Mouse (Mus musculus) kidney, adult 8-10 months (tissue): ENCODE measurements around the gene Rad51b.

Experiments used
- DNase-seq, 2 experiments: peaks; one replicate each; pipeline ENCODE4 v3.0.0; 2022

The Rad51b gene

DNA sequence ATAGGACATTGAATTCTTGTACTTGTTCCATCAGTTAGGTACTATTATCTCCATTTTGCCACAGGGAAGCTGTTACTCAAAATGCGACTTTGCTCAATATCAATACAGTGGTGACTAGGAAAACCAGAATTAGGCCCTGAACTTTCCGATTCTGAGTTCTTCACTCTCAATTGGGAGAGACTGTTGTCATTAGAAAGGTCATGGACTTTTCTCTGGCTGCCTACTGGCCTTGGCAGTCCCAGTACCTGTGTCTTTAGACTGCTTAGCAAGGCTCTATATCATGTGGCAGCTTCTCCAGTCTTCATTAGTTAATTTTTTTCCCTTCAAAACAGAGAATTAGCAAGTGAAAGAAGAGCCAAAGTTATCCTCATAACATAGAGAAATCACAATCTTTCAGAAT, 288.3 kb downstream of the Rad51b start:
- DNase-seq = no peak

DNA sequence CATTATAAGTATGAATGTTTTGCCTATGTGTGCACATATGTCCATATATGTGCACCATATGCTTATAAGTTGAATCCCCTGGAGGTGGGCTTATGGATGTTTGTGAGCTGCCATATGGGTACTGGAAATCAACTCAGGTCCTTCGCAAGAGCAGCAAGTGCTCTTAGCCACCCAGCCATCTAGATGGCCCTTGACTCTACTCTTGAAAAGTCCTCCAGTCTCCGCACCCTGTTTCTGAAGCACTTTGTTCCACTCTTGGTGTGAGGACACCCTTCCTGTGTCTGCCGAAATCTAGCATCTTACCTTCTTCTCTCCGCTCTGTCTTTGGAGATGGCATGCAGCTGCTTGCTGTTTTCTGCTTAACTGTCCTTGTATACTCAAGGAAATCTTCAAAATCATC, 291.7 kb downstream of the Rad51b start:
- no peak for DNase-seq

DNA sequence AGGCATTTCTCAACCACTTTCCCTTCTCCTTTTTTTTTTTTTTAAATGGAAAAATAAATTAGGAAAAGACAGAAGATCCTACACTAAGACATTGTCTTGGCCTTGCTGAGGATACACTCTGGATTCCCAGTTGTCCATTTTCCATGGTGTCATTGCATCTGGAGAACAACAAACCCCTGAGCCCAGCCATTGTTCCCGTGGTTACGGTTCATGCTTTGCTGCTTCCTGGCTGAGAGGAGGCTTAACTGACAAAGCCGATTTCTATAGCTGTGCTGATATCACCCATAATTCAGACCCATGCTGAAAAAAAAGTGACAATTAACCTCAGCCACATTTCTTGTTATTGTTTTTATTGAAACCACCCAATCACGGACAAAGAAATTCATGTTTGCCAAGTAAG, 295.1 kb downstream of the Rad51b start:
- no peak for DNase-seq

DNA sequence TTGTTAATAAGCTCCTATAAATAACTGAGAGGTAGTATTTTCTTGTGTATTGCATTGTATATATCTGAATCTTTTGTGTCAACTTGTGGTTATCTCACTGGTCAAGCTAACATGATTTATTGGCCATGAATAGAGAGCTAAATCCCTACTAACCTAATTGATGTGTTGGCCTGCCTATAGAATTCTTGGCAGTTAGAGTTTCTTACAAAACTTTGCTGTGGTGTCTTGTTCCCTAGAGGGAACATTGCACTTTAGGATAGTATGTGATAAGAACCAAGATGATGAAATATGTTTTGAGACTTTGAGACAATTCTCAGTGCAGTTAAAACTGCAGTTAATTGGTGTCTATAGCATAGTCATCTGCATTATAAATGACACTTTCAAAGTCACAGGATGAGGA, 299.8 kb downstream of the Rad51b start:
- no peak for DNase-seq

DNA sequence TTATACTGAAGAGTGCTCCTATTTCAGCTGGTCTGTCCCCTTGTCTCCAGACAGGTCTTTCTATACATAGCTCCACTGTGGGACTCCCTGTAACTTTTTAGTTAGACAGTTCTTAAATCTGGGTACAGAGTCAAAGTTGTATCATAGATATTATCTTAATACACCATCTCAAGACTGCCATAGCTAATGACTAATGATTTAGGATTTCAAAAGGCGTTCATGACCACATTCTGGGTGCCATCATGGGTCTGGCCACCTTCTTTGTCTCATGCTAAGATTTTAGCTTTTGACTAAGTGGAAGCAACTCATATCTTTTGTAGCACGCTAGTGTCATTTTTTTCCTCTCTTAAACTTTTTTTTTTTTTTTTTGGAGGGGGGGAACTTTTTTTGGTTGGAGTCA, 300.3 kb downstream of the Rad51b start:
- DNase-seq = no peak

DNA sequence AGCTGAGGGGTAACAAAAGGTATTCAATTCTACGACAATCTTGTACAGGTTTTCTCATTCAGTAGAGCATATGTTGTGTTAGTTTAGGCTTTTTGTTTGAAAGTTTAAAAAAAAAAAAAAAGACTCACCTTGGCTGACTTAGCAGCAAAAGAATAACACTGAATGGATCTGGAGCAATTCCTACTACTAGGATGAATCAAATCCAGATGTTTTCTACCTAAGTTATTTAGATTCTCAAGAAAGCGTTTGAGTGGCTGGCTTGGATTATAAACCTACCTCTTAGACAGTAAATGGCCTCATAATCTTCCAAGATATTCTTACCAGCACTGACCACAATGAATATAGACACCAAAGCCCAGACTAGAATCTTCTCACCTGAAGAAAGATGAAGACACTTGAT, 300.7 kb downstream of the Rad51b start:
- no peak for DNase-seq

DNA sequence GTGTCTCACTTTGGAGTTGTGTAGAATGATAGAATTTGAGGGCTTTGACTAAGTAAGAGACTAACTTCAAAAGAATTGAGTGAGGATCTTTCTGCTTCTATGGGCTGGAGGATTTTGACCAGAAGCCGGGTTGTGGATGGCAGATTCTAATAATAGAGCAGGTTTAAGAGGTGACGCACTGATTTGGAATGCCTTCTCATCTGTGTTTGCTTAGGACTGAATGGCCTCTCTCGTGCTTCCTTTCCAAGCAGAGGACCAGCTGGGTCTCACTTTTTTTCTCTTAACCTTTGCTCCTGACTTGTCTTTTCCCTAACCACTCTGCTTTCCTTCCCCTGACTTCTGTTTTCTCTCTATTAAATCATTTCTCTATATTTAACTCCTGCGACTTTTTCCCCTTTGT, 301.4 kb downstream of the Rad51b start:
- DNase-seq = peak; percentile 17 to 51

DNA sequence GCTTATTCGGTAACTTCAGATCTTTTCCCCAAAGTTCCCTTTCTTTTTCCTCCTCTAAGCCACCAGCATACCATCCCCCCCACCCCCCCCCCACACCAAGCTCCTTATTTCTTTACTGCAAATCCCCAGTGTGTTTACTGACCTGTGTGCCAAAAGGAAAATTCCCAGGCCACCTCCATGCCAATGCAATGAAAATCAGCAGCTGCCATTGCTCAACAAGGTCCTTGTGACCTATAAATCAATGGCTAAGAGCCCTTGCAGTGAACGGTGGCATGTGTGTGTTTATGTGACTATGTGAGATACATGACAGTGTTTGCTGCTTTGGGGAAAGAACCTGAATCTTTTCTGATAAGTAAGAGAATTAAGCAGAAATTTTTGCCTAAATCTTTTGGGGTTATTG, 301.8 kb downstream of the Rad51b start:
- DNase-seq = peak; percentile 23 to 58

DNA sequence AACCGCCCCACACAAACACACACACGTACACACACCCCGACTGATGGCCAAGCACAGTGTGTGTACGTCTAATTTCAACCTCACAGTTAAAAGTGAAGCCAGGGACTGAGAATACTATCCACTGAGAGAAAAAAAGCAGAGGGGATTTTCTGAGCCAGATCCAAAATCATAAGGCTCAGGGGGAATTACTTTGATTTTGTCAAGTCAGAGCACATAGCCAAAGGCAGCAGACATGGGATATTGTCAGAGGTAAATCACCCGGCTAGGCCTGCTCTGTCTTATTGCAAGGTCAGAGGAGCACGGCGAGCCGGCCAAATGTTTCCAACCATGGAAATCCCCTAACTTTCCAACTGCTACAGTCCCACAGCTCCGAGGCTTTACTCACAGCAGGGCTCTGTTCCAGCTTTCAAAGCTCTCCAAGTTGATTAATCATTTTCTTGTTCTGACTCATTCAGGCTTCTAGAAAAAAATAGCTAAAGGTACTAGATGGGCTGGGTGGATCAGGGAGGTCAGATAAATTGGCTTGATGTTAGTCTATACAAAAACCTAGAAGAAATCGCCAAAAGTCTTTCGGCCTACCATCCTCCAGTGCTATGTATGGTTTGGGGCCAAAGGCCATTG, 303.2 kb downstream of the Rad51b start:
- DNase-seq = peak; percentile 90 to 95

DNA sequence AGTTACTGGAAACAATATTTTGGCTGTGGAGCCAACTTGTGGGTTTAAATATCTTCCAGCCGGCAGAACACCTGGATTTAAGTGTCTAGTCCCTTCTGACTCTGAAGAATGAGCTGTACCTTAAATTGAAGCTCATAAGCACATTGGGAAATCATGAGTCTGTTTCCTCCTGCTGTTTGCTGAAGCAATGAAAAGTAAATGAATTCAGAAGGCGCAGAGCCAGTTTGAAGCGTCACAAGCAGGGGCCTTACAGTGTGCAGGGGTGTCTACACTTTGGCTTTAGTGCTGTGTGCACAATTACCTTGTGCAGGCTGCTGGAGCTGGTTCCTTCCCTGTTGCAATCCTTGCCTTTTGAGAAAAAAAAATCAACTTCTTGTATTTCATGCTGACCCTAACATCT, 305.6 kb downstream of the Rad51b start:
- no peak for DNase-seq

DNA sequence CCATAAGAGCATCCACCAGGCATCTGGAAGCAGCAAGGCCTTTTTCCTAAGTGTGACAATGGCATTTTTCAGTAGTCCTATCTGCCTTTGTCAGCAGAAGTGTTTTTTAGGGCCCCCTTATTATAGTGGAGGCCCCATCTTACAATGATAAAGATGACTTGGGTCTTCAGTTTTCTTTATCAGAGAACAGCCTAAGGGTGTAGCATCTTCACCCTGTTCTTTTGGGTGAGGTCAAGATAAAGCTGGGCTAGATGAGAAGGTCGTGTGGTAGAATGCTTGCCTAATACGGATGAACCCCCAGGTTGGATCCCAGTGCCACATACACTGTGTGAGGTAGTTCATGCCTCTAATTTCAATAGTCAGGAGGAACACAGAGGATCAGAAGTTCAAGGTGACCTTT, 307.8 kb downstream of the Rad51b start:
- no peak for DNase-seq

DNA sequence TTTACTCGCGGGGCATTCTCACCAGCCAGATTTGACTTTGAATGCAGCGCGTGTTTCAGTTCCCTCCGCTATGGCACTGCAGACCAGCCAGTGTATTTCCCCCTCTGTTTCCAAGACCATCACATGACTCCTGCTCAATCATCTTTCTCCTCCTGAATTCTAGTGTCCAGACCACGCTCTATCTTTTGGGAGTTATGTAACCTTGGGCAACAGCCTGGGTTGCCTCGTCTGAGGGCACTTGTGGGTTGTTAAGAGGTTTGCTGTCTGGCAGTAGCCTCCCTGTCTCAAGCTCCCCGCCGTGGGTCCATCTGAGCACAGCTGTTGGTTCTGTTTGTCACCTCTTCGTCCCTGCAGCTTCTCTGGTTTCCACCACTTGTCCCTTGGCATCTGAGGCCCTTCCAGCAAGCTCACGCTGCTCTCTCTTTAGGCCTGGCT, 309.1 kb downstream of the Rad51b start:
- no peak for DNase-seq

DNA sequence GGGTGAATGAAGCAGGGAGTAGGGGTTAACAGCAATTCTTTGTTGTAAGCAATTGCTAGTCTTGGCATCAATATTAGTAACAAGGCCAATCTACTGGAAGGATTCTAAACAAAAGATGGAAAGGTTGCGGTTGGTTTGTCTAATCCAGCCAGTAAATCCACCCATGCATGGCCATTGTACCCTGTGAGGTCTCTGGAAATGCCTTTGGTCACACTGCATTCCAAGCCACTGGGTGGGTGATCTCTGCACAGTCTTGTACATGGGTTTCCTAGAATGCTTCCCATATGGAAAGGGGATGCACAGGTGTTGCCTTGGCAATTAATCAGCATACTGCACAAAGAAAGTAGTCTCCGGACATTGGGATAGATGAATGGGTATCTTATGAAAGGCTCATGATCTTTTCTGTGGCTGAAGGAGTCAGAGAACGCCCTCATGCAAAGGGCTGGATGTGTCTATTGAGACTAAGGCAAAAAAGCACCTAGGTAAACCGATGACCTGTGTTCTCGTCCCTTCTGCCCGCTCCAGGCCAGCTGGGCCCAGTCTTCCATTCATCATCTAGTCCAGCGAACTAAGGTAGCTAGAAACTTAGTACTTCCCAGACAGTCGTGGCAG, 312.4 kb downstream of the Rad51b start:
- DNase-seq = no peak

DNA sequence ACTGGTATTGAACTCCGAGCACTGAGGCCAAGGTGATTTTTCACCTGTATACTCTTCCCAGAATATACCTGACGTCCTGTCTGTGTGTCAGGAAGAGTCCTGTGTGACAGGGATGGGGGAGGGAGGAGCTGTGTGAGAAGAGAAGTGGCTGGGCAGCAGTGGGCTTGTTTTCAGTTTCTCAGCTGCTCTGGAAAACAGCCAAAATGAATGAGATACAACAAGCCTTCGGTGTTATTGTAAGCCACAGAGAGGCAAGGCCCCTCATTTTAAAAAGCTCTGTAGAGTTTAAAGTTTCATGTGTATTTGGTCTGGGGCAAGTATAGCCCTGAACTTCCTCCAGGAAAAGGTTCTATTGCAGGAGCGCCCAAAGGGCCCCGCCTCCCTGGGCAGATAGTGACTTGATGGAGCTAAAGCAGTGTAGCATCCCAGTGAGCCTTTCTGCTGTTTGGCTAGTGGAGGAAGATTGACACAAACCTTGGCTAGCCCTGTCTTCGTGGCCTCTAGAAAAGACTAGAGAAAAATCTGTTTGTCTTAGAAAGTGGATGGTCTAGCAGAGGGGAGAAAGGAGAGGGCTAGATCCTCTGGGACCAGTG, 313.5 kb downstream of the Rad51b start:
- no peak for DNase-seq

DNA sequence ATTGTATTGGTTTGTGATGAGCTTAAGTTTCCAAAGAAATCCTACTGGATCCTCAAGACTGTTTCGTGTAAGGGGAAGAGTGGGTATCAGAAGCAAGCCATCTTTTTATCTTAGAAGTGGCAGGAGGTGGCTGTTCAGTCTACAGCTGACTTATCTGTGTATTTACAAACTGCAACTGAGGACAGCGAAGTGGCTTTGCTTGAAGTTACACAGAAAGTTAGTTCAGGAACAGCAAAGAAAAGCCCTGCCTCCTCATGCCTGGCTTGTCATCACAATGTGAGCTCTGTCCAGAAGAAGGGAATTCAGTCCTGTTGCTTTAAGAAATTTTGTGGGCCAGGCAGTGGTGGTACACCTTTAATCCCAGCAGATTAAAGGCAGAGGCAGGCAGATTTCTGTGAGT, 314.6 kb downstream of the Rad51b start:
- DNase-seq = no peak

DNA sequence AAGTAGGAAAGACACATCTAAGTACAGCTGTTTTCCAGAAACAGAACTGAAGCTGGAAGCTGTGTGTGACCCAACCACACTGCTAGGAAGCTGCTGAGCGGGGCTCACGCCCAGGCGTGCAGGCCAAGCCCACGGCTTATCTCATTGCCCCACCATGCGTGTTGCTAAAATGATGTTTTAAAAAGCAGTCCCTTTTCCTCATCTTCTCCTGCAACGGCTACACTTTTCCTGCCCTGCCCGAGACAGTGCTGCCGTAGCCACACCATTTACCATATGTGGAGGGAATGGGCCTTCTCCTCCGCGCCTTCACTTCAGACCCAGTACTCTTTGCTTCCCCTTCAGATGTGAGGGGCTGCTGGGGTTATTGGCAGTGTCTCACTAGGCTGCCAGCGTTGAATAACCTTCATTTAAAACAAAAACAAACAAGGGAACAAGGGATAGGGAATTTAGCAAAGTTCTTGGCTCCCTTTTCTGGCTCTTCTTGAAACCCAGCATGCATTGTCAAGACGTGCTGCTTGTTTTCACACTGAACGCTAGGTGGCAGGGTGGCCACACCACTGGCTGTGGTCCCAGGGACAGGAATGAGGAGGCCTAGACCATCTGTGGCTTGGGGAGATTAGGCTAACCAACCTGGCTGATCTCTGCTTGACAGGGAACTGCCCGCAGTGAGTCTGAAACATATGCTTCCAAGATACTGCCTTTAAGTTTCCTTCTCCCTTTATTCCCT, 315.4 kb downstream of the Rad51b start:
- DNase-seq = peak; percentile 75 to 80

DNA sequence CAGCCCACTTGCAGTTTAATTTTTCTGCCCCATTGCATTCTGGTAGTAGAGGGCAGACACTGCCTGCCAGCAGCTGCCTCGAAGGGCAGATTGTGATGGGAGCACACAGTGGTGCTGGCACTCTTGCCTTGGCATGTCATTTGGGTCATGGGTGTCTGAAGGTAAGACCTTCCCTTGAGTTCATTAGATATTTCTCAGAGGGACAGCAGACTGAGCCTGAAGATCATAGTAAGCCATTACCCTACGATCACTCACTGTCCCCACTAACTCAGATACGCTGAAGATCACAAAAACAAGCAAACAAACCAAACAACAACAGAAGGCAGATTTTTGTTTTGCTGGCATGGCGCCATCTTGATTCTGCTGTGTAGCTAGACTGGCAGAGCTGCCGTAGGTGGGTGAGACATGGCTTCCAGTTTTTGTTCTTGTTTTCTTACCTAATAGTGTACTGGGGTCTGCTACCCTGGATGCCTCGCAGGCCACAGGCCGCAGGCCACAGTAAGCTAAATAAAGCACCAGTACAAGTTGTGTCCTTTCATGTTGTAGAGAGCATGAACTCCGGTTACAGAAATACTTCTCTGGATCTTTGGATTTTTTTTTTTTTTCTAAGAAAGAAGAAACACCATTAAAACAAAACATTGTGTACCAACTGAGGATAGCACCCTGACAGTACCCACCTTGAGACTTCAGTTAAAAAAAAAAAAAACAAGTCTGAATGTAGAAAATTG, 316.1 kb downstream of the Rad51b start:
- DNase-seq = peak in 1 of 2 experiments; percentile 16

DNA sequence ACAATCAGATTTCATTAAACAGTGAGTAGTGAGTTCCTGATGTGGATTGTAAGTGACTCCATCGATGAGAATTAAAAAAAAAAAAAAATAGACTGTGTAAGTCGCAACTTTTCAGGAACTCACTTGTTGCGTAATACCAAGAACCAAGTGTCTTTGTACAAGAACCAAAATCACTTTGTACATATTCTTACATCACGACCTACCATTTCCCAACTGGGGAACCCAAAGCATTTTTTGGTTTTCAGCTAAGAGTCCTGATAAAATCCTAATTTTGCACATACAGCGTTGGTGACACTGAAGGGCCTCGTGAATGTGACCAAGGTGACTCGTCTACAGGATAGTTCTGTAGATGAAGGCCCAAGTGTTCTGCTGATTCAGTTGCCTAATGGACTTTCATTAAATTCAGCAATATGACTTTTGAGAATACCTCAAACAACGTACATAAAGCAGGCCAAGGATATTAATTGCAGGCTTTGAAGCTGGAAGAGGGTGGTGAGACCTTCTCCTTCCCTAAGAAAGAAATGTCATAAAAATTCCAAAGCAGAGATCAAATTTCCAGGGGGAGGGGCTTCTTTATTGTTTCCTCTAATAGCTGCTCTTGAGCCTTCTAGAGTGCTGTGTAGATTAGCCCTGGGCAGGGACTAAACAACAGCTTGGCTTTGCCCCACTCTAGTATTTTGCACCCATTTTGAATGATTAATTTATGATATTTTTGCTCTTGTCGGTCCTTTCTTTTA, 316.9 kb downstream of the Rad51b start:
- no peak for DNase-seq

DNA sequence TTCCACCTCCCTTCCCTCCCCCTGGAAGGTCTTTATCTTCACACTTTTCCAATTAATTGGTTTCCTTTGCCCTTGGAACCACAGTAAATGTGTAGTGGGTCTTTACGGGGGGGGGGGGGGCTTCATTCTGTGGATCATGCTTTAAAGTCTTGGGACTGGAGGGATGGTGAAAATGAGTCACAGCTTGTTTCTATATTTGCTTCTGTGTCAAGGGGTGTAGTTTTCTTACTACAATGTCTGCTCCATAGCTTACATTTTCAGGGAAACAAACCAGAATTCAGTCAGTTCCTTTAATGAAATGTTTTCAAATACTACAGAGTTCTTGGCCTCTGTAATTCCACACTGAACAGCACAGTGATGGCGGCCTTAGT, 317.5 kb downstream of the Rad51b start:
- DNase-seq = no peak

DNA sequence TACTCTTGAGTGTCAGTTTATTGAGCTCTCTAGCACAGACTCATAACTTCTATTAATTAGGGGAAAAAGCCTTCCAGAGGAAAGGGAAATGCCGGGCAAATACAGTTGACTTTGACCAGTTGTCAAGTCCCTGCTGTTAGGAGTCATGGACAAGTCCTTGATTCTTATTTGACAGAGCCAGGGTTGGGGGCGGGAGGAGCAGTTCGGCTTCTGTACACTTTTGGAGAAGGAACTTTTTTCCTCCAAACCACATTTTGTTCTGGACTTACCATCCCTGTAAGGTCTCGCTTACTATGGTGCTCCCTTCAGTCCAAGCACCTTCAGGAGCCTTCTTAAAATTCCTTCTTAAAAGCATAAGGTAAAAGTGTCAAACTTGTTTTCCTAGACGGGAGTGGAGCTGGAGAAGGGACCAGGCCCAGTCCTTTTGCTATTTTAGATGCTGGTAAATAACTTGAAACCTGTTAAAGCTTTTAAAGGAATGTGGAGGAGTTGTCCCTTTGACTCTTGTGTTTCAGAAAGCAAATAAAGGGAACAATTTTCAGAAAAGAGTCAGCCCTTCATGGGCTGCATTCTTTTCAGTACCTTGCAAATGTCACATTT, 318.7 kb downstream of the Rad51b start:
- DNase-seq = no peak

DNA sequence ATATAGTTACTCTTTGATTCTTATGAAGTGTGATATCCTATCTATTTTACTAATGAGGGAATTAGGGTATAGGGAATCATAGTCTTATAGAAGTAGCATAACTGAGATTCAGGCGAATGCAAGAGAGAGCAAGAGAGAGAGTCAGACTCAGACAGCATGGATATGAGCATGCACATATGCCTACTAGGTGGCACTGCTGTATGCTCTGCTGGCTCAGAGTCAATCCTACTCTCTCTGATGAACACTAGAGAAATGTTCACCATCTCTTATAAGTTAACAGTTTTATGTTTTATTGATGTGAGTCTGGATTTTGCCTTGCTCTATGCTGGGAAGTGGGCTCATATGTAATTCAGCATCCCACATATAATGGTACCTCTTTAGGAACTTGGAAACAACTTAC, 321.9 kb downstream of the Rad51b start:
- no peak for DNase-seq

DNA sequence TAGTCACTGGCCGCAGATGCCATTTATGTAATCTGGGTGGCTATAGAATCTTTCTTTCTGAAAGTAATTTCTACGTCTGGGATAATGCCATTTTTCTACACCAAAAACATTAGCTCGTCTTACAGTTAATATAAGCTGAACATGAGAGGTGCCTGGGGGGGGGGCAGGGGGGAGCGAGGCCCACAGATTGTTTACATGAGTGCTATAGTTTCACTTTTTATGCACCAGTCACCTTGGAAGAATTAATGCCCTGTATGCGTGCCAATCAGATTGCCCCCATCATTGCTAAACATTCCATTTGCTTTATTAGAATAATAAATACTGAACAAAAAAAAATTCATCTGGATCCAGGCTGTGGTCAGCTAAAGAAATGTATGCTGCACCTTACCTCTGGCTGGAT, 323.6 kb downstream of the Rad51b start:
- DNase-seq = no peak
